Mouse (Mus musculus) bone marrow macrophage, adult 2 months (primary cell): ENCODE measurements around the gene Dse.

Source experiments
- CTCF ChIP-seq: IDR thresholded peaks from 2 replicates; pipeline ENCODE4 v1.5.1; 2012; ENCODE audit warnings: low read depth, mild to moderate bottlenecking, low read length, moderate library complexity
- POLR2A ChIP-seq: IDR thresholded peaks from 2 replicates; pipeline ENCODE4 v1.6.1; 2012; ENCODE audit warnings: mild to moderate bottlenecking, low read depth, low read length, borderline replicate concordance

GRCm38 (mm10) chr10:34246106-34246505, 38.6 kb upstream of the Dse start:
- TF ChIP-seq POLR2A (no peak), CTCF (no peak)
